Mouse (Mus musculus) megakaryocyte, embryonic 14.5 days (primary cell): Measurements from ENCODE around the gene Thbs1.

Source experiments
- FLI1 ChIP-seq: IDR thresholded peaks from 2 replicates; pipeline ENCODE4 v1.6.1; 2012; ENCODE audit warnings: low read length, inconsistent platforms, mixed read lengths
- GATA1 ChIP-seq: IDR thresholded peaks from 3 replicates; pipeline ENCODE4 v1.6.1; 2012; ENCODE audit warnings: mixed read lengths, low read length, inconsistent platforms, borderline replicate concordance

- TF ChIP-seq GATA1 = no peak
- no peak for TF ChIP-seq FLI1
These were observed 49.3 kb downstream of the Thbs1 start for GRCm38 (mm10) chr2:118160991-118161390.
